8 mouse cellular contexts compared by ENCODE assay signal in the genomic region with DNA sequence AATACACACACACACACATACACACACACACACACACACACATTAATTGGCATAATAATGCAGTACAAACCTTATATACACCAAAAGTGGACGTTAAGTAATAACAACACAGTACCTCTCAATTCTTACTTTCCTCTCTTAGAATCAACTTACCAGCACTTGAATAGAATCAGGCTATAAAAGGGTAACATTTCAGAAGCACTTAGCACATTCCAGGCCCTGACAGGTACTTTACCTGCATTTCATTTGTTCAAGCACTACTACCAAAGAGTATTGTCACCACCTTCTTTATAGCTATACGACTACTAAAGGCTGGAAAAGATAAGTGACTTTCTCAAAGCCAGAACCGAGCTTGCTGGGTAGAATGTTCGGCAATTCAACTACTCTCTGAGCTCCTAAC. TPM values are rescaled to one million over a fixed set of nuclear protein-coding genes. Genes with fewer than 3 reads are reported as not detected.
DNase-seq lines count a peak whose midpoint lies in the region; ATAC-seq and TF ChIP-seq lines count a peak whose summit lies in the region.

No protein-coding gene starts in this region.

- H3K79me2 ChIP-seq in MEL (ENCODE audit: control insufficient read depth, insufficient read depth, low read length, poor library complexity) = peaks cover 20% of the 10 kb centered on the region

- TF ChIP-seq RAD21 in MEL (IDR thresholded peaks at IDR 0.05; ENCODE audit: low read depth, low read length) = no peak

- peaks cover 0 to 7% of the 10 kb centered on the region in 2 experiments; a peak in 2 of 4 replicates for H3K4me1 ChIP-seq in heart, embryonic 14.5 days (ENCODE audit: control insufficient read depth in 2 of 2, insufficient read depth in 2 of 2, low read length in 2 of 2)
- H3K4me1 ChIP-seq in MEL (ENCODE audit: control insufficient read depth in 1 of 2, insufficient read depth in 2 of 2, low read length in 2 of 2) = peaks cover 5 to 14% of the 10 kb centered on the region in 2 experiments
- H3K4me1 ChIP-seq in hindbrain, postnatal 0 days (ENCODE audit: insufficient read depth, low read length) = 0 out of 2 replicates have a peak, but pooled peaks cover 9% of the 10 kb centered on the region
- peaks cover 10% of the 10 kb centered on the region for H3K4me1 ChIP-seq in midbrain, embryonic 12.5 days

- TF ChIP-seq EP300 in MEL (IDR thresholded peaks at IDR 0.05; ENCODE audit: low read depth in 1 of 2, low read length in 2 of 2) = no peak

- no peaks in the 10 kb centered on the region for H3K9me3 ChIP-seq in heart, embryonic 14.5 days (ENCODE audit: control insufficient read depth, low read length)
- H3K9me3 ChIP-seq in MEL (replicated peaks; ENCODE audit: insufficient read depth, low read length) = no peaks in the 10 kb centered on the region
- no peaks in the 10 kb centered on the region for H3K9me3 ChIP-seq in hindbrain, postnatal 0 days (ENCODE audit: low read length)
- no peaks in the 10 kb centered on the region for H3K9me3 ChIP-seq in midbrain, embryonic 12.5 days

- no peak overlapping the region for H3K27ac ChIP-seq in heart, embryonic 14.5 days (replicated peaks in 1 of 2; ENCODE audit: control insufficient read depth in 1 of 2, insufficient read depth in 1 of 2, low read depth in 2 of 2, low read length in 2 of 2)
- H3K27ac ChIP-seq in MEL (ENCODE audit: control insufficient read depth, low read depth, low read length) = no peak overlapping the region
- no peak overlapping the region for H3K27ac ChIP-seq in hindbrain, postnatal 0 days
- no peak overlapping the region for H3K27ac ChIP-seq in midbrain, embryonic 12.5 days (replicated peaks)

- no peaks in the 10 kb centered on the region for H3K27me3 ChIP-seq in heart, embryonic 14.5 days (ENCODE audit: control insufficient read depth, insufficient read depth, low read length)
- no peaks in the 10 kb centered on the region; a peak in 1 of 4 replicates for H3K27me3 ChIP-seq in MEL (ENCODE audit: control insufficient read depth in 1 of 2, insufficient read depth in 2 of 2, low read length in 2 of 2)
- no peaks in the 10 kb centered on the region for H3K27me3 ChIP-seq in hindbrain, postnatal 0 days (ENCODE audit: insufficient read depth, low read length)
- H3K27me3 ChIP-seq in midbrain, embryonic 12.5 days = peaks cover 15% of the 10 kb centered on the region

- DNase-seq in heart, adult 9 months (ENCODE audit: low spot score in 2 of 2) = no peak
- peak; percentile 35 for DNase-seq in MEL (ENCODE audit: low read depth, low spot score)
- no peak for DNase-seq in hindbrain, postnatal 0 days (ENCODE audit: low spot score)
- DNase-seq in right cerebral cortex, postnatal 14 days = no peak
- no peak for DNase-seq in cerebellum, adult 9-11 months
- no peak for DNase-seq in urinary bladder, postnatal 25 days (ENCODE audit: low spot score)

- peak overlapping the region; percentile 80 for H3K4me2 ChIP-seq in heart, embryonic 14.5 days (ENCODE audit: low read length)
- H3K4me2 ChIP-seq in hindbrain, postnatal 0 days (ENCODE audit: low read depth, low read length) = peak overlapping the region; percentile 89
- peak overlapping the region; percentile 79 for H3K4me2 ChIP-seq in midbrain, embryonic 12.5 days (replicated peaks)

- H3K4me3 ChIP-seq in heart, embryonic 14.5 days (ENCODE audit: control insufficient read depth in 1 of 2, insufficient read depth in 1 of 2, low read depth in 1 of 2, low read length in 2 of 2) = peak overlapping the region in 1 of 2 experiments; percentile 79; a peak in 1 of 4 replicates
- peak overlapping the region; percentile 92 to 97 for H3K4me3 ChIP-seq in MEL (ENCODE audit: control insufficient read depth in 1 of 2, insufficient read depth in 1 of 2, low read depth in 2 of 2, low read length in 2 of 2)
- H3K4me3 ChIP-seq in hindbrain, postnatal 0 days (ENCODE audit: low read length) = peak overlapping the region; percentile 95
- peak overlapping the region; percentile 94 for H3K4me3 ChIP-seq in midbrain, embryonic 12.5 days

- 50% methylated on average over 4 of the region's 4 CpGs for WGBS in heart, embryonic 14.5 days
- 86% methylated on average over 4 of the region's 4 CpGs for WGBS in hindbrain, postnatal 0 days
- WGBS in midbrain, embryonic 12.5 days = 88% methylated on average over 4 of the region's 4 CpGs

- TF ChIP-seq POLR2A in MEL (IDR thresholded peaks at IDR 0.05; ENCODE audit: control insufficient read depth in 1 of 2, insufficient read depth in 1 of 2, low read depth in 1 of 2, low read length in 2 of 2, poor library complexity in 1 of 2) = no peak

- no peaks in the 10 kb centered on the region for H3K36me3 ChIP-seq in heart, embryonic 14.5 days (ENCODE audit: control insufficient read depth, insufficient read depth, low read length)
- H3K36me3 ChIP-seq in MEL (ENCODE audit: control insufficient read depth in 1 of 2, insufficient read depth in 2 of 2, low read length in 2 of 2) = peaks cover 0 to 27% of the 10 kb centered on the region in 2 experiments; a peak in 2 of 4 replicates
- H3K36me3 ChIP-seq in hindbrain, postnatal 0 days (ENCODE audit: insufficient read depth, low read length) = no peaks in the 10 kb centered on the region
- no peaks in the 10 kb centered on the region for H3K36me3 ChIP-seq in midbrain, embryonic 12.5 days

- peak overlapping the region; percentile 91 for H3K9ac ChIP-seq in heart, embryonic 14.5 days (ENCODE audit: low read length)
- peak overlapping the region; percentile 70 for H3K9ac ChIP-seq in MEL (ENCODE audit: control insufficient read depth, low read depth, low read length, poor library complexity, severe bottlenecking)
- H3K9ac ChIP-seq in hindbrain, postnatal 0 days (replicated peaks; ENCODE audit: low read length) = peak overlapping the region; percentile 95; the same call in 1 of the 2 replicates
- H3K9ac ChIP-seq in midbrain, embryonic 12.5 days (replicated peaks) = no peak overlapping the region

- ATAC-seq in heart, embryonic 14.5 days (ENCODE audit: insufficient number of reproducible peaks, insufficient read depth, low FRiP score, low read depth) = no peak
- ATAC-seq in hindbrain, postnatal 0 days = no peak
- ATAC-seq in midbrain, embryonic 12.5 days (ENCODE audit: low FRiP score, low read depth) = no peak

- TF ChIP-seq CTCF in MEL (IDR thresholded peaks at IDR 0.05 in 2 of 3, conservative IDR thresholded peaks at IDR 0.05 in 1 of 3; ENCODE audit: control insufficient read depth in 1 of 3, insufficient read depth in 1 of 3, low read depth in 2 of 3, low read length in 3 of 3, poor library complexity in 1 of 3, severe bottlenecking in 1 of 3) = no peak
- no peak for TF ChIP-seq CTCF in hindbrain, postnatal 0 days (IDR thresholded peaks at IDR 0.05; ENCODE audit: low read depth)

TF ChIP-seq in MEL, 35 proteins besides CTCF, POLR2A, EP300 and RAD21:
- TF ChIP-seq TCF12 (IDR thresholded peaks at IDR 0.05; ENCODE audit: low read depth, low read length) (no peak), ZNF384 (IDR thresholded peaks at IDR 0.05; ENCODE audit: low read depth, low read length) (no peak), KAT2A (conservative IDR thresholded peaks at IDR 0.05; ENCODE audit: low read depth, low read length) (no peak), E2F4 (IDR thresholded peaks at IDR 0.05; ENCODE audit: borderline replicate concordance, low read depth, low read length) (no peak), NELFE (IDR thresholded peaks at IDR 0.05; ENCODE audit: low read depth, low read length) (no peak), CHD1 (IDR thresholded peaks at IDR 0.05; ENCODE audit: low read depth, low read length) (no peak), RCOR1 (IDR thresholded peaks at IDR 0.05; ENCODE audit: low read depth, low read length) (no peak), MAZ (IDR thresholded peaks at IDR 0.05; ENCODE audit: low read depth, low read length) (no peak), JUND (IDR thresholded peaks at IDR 0.05; ENCODE audit: low read depth, low read length) (no peak), SMC3 (IDR thresholded peaks at IDR 0.05; ENCODE audit: low read depth, low read length) (no peak), ZMIZ1 (IDR thresholded peaks at IDR 0.05; ENCODE audit: low read depth, low read length) (no peak), CHD2 (IDR thresholded peaks at IDR 0.05; ENCODE audit: low read length) (no peak), SIN3A (IDR thresholded peaks at IDR 0.05; ENCODE audit: low read length) (no peak)

RNA-seq across cellular contexts. Expression of gene Spopl, which starts 1.3 kb away (rescaled TPM):
- polyA plus RNA-seq in heart, embryonic 14.5 days (2014; fragmentation: Nextera tagmentation; extraction: Ambion mirVana) = 10.2 and 16.5 TPM in 2 replicates
- total RNA-seq in MEL (2012; rRNA removed) = 13.7 and 15.6 TPM in 2 replicates
- polyA plus RNA-seq in MEL (2012; ENCODE audit: insufficient read depth in 1 of 2, insufficient read length in 2 of 2, low read depth in 1 of 2, low replicate concordance in 2 of 2, missing spikeins in 1 of 2) = 1 to 10 TPM in 1 of 2 experiments, not detected in 1; 9.8 TPM
- total RNA-seq in hindbrain, postnatal 0 days (2014; rRNA removed) = 18.5 and 19.8 TPM in 2 replicates
- polyA plus RNA-seq in hindbrain, postnatal 0 days (2015; fragmentation: Nextera tagmentation; extraction: Ambion mirVana) = 6.8 and 8.4 TPM in 2 replicates
- 13.9 and 14.1 TPM in 2 replicates for polyA plus RNA-seq in midbrain, embryonic 12.5 days (2016; fragmentation: Nextera tagmentation; extraction: Ambion mirVana)
